Mouse (Mus musculus) olfactory bulb, adult 2 months (tissue): ENCODE data around the gene Lrguk. TPM values are rescaled to one million over a fixed set of nuclear protein-coding genes. Genes with fewer than 3 reads are reported as not detected.

Experiments used
- H3K27ac ChIP-seq: fragments of 200-500 bp; 2 replicates; pipeline ENCODE4 v1.5.1; 2012; ENCODE audit warnings: low read depth, low read length; ENCODE audit not compliant: insufficient read depth
- H3K4me1 ChIP-seq: fragments of 200-500 bp; 2 replicates; pipeline ENCODE4 v1.6.1; 2012; ENCODE audit warnings: low read length; ENCODE audit not compliant: control insufficient read depth, insufficient read depth
- H3K4me3 ChIP-seq: fragments of 200-500 bp; 2 replicates; pipeline ENCODE4 v1.5.1; 2012; ENCODE audit warnings: mild to moderate bottlenecking, low read depth, low read length, moderate library complexity; ENCODE audit not compliant: insufficient read depth
- CTCF ChIP-seq: fragments of 200-500 bp; IDR thresholded peaks from 2 replicates; pipeline ENCODE4 v1.5.1; 2012; ENCODE audit warnings: low read depth, mild to moderate bottlenecking, low read length, moderate library complexity; ENCODE audit not compliant: insufficient read depth
- POLR2A ChIP-seq: fragments of 200-500 bp; IDR thresholded peaks from 2 replicates; pipeline ENCODE4 v1.6.1; 2012; ENCODE audit warnings: mild to moderate bottlenecking, low read depth, low read length, moderate library complexity; ENCODE audit not compliant: insufficient read depth
- WGBS: fragments of 180-500 bp; shearing (Covaris S2); methylation state at CpG from one replicate; pipeline ENCODE4 v1.1.7; 2018; 5-methylcytosine and 5-hydroxymethylcytosine counted together
- polyA plus RNA-seq: library from polyadenylated mRNA; stranded (reverse); fragments of >200 nt; gene quantifications from 2 replicates; pipeline ENCODE4 v1.2.4, GENCODE M21; 2012; ENCODE audit warnings: low replicate concordance; ENCODE audit not compliant: missing spikeins, insufficient read depth, insufficient read length

Gene Lrguk
- polyA plus RNA-seq, 1 experiment: not detected

GRCm38 (mm10) chr6:34046551-34047186 is 17.4 kb downstream of the Lrguk start:
- no peak overlapping the region for H3K4me3 ChIP-seq
- H3K4me1 ChIP-seq: no peaks in the 10 kb centered on the region
- 73% methylated on average over 11 of the region's 11 CpGs for WGBS
- TF ChIP-seq CTCF (no peak), POLR2A (no peak)
- no peak overlapping the region for H3K27ac ChIP-seq

DNA sequence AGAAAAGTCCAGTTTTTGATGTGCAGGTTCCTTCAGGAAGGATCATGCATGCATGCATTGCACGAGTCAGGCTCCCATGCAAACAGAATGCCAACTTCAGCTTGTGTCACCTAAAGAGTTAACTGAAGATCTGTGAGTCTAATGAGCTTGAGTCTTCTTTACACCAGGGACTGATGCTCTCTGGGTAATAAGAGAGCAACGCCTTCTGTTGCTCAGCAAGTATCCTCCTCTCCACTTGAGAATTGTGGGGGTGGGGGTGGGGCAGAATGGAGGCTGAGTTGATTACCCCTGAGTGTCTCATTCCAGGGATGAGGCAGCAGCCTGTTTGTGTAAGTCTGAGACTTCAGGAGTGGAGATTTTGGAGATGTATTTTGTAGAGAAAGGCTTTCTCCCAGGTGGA is 20.2 kb downstream of the Lrguk start:
- Histone ChIP-seq H3K27ac (no peak overlapping the region), H3K4me1 (no peaks in the 10 kb centered on the region), H3K4me3 (no peak overlapping the region)
- TF ChIP-seq POLR2A: no peak
- no peak for TF ChIP-seq CTCF
- 62% methylated on average over 2 of the region's 2 CpGs for WGBS

DNA sequence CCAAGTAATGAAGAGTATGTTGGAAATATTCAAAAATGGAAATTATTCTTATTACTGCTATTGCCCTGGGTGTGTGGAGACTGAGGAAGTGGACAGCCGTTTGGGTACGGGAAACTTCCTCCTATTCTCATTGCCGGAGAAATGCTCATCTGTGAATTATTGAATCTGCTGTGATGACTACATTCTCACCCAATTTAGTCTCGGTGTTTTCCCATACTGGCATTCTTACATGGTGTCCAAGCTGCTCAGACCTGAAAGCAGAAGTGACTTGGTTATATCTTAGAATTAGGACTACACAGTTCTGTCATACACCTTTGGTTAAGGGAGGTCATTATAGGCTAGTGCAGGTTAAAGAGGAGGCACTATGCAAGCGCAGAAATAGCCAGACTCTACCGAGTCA is 30.5 kb downstream of the Lrguk start:
- WGBS: 92% methylated on average over 6 of the region's 6 CpGs
- H3K4me3 ChIP-seq: no peak overlapping the region
- TF ChIP-seq POLR2A (no peak), CTCF (no peak)
- H3K4me1 ChIP-seq: no peaks in the 10 kb centered on the region
- H3K27ac ChIP-seq: no peak overlapping the region

- WGBS: 93% methylated on average over 7 of the region's 7 CpGs
- H3K4me3 ChIP-seq: no peak overlapping the region
- H3K27ac ChIP-seq: no peak overlapping the region
- H3K4me1 ChIP-seq: no peaks in the 10 kb centered on the region
- TF ChIP-seq POLR2A: no peak
- TF ChIP-seq CTCF: no peak
These were observed 37.5 kb downstream of the Lrguk start for GRCm38 (mm10) chr6:34066790-34067189.

GRCm38 (mm10) chr6:34067271-34067670 is 38.0 kb downstream of the Lrguk start:
- H3K4me3 ChIP-seq: no peak overlapping the region
- no peaks in the 10 kb centered on the region for H3K4me1 ChIP-seq
- no peak for TF ChIP-seq POLR2A
- no peak for TF ChIP-seq CTCF
- no peak overlapping the region for H3K27ac ChIP-seq
- WGBS: 97% methylated on average over 8 of the region's 8 CpGs

GRCm38 (mm10) chr6:34071936-34072335 is 42.7 kb downstream of the Lrguk start:
- TF ChIP-seq POLR2A (no peak), CTCF (no peak)
- no peaks in the 10 kb centered on the region for H3K4me1 ChIP-seq
- no peak overlapping the region for H3K4me3 ChIP-seq
- H3K27ac ChIP-seq: no peak overlapping the region
- WGBS: 79% methylated on average over 5 of the region's 5 CpGs

GRCm38 (mm10) chr6:34073931-34074442 is 44.7 kb downstream of the Lrguk start:
- H3K4me1 ChIP-seq: no peaks in the 10 kb centered on the region
- H3K4me3 ChIP-seq: no peak overlapping the region
- no peak overlapping the region for H3K27ac ChIP-seq
- 95% methylated on average over 3 of the region's 3 CpGs for whole genome bisulfite sequencing
- TF ChIP-seq POLR2A (no peak), CTCF (no peak)

GRCm38 (mm10) chr6:34075520-34075919 is 46.3 kb downstream of the Lrguk start:
- 89% methylated on average over 11 of the region's 11 CpGs for WGBS
- no peaks in the 10 kb centered on the region for H3K4me1 ChIP-seq
- no peak overlapping the region for H3K4me3 ChIP-seq
- H3K27ac ChIP-seq: no peak overlapping the region
- no peak for TF ChIP-seq POLR2A
- TF ChIP-seq CTCF: no peak

- Histone ChIP-seq H3K27ac (no peak overlapping the region), H3K4me3 (no peak overlapping the region), H3K4me1 (no peaks in the 10 kb centered on the region)
- 91% methylated on average over 5 of the region's 5 CpGs for WGBS
- TF ChIP-seq CTCF (no peak), POLR2A (no peak)
These were observed 54.2 kb downstream of the Lrguk start for GRCm38 (mm10) chr6:34083471-34083870.

- Histone ChIP-seq H3K4me3 (no peak overlapping the region), H3K27ac (no peak overlapping the region), H3K4me1 (no peaks in the 10 kb centered on the region)
- TF ChIP-seq CTCF (no peak), POLR2A (no peak)
- WGBS: 81% methylated on average over 4 of the region's 4 CpGs
These were observed 58.5 kb downstream of the Lrguk start for GRCm38 (mm10) chr6:34087701-34088100.
